Mouse (Mus musculus): Measurements from ENCODE around the gene Pknox2. TPM values are rescaled to one million over a fixed set of nuclear protein-coding genes. Genes with fewer than 3 reads are reported as not detected.

The Pknox2 gene
- polyA plus RNA-seq, 1 experiment, result 32.2 TPM

DNA sequence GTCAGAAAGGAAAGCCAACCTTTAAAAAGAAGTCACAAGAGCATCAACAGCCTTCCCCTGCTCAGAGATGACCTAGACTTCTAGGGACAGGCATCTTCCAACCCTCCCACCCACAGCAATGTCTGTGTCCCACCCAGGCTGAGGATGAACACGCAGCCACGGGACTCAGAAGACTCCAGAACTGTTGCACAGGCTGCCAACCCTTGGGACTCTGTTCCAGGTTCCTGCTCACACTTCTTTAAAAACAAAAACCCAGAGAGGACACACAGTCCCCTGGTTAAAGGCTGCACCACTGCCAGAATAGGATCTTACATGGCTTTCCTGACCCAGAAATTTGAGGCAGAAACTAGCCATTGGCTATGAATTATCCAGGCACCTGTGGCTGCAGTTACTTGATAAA, 21.0 kb downstream of the Pknox2 start:
- Histone ChIP-seq H3K4me1 (ENCODE audit: control insufficient read depth, insufficient read depth, low read length) (peaks cover 7% of the 10 kb centered on the region; the same call in 1 of the 2 replicates), H3K4me3 (replicated peaks; ENCODE audit: extremely low read depth, low read depth, low read length) (no peak overlapping the region)
- DNase-seq, result no peak
- TF ChIP-seq POLR2A (IDR thresholded peaks at IDR 0.05; ENCODE audit: borderline replicate concordance, extremely low read depth, low read depth, low read length) (no peak), CTCF (IDR thresholded peaks at IDR 0.05; ENCODE audit: insufficient read depth, low read length) (no peak)
- WGBS, result 74% methylated on average over 2 of the region's 2 CpGs

DNA sequence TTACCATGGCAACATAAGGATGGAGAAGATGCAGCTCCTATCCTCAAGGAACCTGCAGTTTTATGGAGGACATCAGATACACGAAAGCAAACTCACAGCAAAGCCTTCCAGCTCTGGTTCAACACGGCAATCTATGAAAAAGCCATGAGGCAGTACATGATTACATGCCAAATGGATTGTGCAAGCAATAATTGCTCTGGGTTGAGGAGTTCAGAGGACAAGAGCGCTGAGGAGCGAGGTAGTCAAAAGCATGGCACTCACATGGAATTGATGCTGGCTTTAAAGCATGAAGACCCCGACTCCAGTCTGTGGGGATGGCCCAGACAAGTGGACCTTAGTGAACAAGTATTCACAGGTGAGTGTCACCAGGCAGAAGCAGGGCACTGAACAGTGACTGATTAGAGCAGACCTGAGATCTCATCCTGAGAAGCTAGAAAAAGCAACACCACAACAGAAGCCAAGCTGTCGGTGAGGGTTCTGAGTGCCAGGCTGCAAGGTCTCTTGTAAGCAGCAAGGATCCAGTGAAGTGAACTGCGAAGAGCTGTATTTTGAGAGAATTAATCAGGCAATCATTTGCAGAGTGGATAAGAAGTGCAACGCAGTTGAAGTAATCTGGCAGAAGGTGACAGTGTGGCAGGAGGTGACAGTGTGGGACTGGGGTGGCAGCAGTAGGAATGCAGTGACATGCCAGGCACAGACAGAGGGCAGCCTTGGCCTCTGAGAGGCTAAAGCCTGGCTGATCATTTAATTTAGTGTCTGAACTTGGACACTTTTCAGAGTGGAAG, 22.3 kb downstream of the Pknox2 start:
- WGBS, result 65% methylated on average over 8 of the region's 8 CpGs
- Histone ChIP-seq H3K4me3 (replicated peaks; ENCODE audit: extremely low read depth, low read depth, low read length) (no peak overlapping the region), H3K4me1 (ENCODE audit: control insufficient read depth, insufficient read depth, low read length) (peaks cover 7% of the 10 kb centered on the region; the same call in 1 of the 2 replicates)
- peak; percentile 42 for TF ChIP-seq CTCF (IDR thresholded peaks at IDR 0.05; ENCODE audit: insufficient read depth, low read length)
- TF ChIP-seq POLR2A (IDR thresholded peaks at IDR 0.05; ENCODE audit: borderline replicate concordance, extremely low read depth, low read depth, low read length), result no peak
- no peak for DNase-seq

DNA sequence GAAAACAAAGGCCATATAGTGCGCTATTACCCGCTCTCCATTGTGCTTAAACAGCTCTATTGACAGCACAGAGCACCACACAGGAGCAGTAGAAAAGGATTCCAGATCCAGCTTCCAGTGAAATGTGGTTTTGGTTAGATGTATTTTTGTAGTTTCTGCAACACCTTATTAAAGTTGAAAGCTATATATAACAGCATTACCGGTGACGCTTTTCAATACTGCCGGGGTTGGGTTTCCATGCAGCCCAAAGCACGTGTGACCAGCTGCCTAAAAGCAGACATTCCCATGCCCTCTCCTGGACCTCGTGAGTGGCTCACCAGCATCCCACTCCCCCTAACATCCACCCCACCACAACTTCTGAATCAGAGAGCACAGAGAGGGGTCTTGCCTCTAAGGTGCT, 23.8 kb downstream of the Pknox2 start:
- no peak overlapping the region for H3K4me3 ChIP-seq (replicated peaks; ENCODE audit: extremely low read depth, low read depth, low read length)
- DNase-seq, result no peak
- peaks cover 7% of the 10 kb centered on the region; the same call in 1 of the 2 replicates for H3K4me1 ChIP-seq (ENCODE audit: control insufficient read depth, insufficient read depth, low read length)
- TF ChIP-seq CTCF (IDR thresholded peaks at IDR 0.05; ENCODE audit: insufficient read depth, low read length) (no peak), POLR2A (IDR thresholded peaks at IDR 0.05; ENCODE audit: borderline replicate concordance, extremely low read depth, low read depth, low read length) (no peak)
- 82% methylated on average over 7 of the region's 7 CpGs for WGBS

DNA sequence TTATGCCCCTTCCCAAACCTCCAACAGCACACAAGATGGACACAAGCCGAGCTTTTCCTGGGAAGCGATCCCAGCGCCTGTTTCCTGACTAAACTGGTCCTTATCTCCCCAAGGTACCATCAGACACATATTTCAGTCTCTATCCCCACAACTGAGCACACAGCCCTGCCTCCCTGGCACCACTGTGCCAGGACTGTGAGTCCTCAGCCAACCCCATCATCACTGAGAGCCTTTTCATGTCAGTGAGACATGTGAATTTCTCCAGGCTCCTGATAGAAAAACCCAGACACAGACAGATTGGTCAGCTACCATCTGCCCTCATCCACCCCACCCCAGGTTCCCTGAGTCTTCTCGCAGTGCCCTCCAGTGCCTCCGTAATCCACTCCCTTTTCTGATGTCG, 24.2 kb downstream of the Pknox2 start:
- no peak for DNase-seq
- WGBS, result 81% methylated on average over 6 of the region's 6 CpGs

DNA sequence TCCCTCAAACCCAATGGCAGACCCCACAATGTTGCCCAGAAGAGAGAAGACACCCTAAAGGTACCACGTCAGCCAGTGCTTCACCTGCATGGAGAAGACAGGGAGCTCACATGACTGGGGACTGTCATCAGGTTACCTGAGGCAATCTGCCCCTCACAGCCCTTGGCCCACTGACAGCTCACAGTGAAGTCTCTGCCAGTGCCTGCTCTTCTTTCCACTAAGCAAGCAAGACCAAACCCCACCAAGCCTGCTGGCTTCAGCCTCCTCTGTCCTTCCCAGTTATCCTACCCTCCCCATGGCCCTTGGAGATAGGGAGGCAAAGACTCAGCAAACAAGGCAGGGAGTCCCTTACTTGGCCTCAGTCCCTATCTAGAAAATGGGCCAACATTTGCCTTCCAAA, 24.8 kb downstream of the Pknox2 start:
- 79% methylated on average over 1 of the region's 1 CpGs for WGBS
- peaks cover 7% of the 10 kb centered on the region; the same call in 1 of the 2 replicates for H3K4me1 ChIP-seq (ENCODE audit: control insufficient read depth, insufficient read depth, low read length)
- no peak overlapping the region for H3K4me3 ChIP-seq (replicated peaks; ENCODE audit: extremely low read depth, low read depth, low read length)
- DNase-seq, result no peak
- TF ChIP-seq POLR2A (IDR thresholded peaks at IDR 0.05; ENCODE audit: borderline replicate concordance, extremely low read depth, low read depth, low read length) (no peak), CTCF (IDR thresholded peaks at IDR 0.05; ENCODE audit: insufficient read depth, low read length) (no peak)

More for the DNA sequence above, 24.2 kb downstream of the Pknox2 start:
- Histone ChIP-seq H3K4me1 (ENCODE audit: control insufficient read depth, insufficient read depth, low read length) (peaks cover 7% of the 10 kb centered on the region; the same call in 1 of the 2 replicates), H3K4me3 (replicated peaks; ENCODE audit: extremely low read depth, low read depth, low read length) (no peak overlapping the region)
- TF ChIP-seq POLR2A (IDR thresholded peaks at IDR 0.05; ENCODE audit: borderline replicate concordance, extremely low read depth, low read depth, low read length) (no peak), CTCF (IDR thresholded peaks at IDR 0.05; ENCODE audit: insufficient read depth, low read length) (no peak)

DNA sequence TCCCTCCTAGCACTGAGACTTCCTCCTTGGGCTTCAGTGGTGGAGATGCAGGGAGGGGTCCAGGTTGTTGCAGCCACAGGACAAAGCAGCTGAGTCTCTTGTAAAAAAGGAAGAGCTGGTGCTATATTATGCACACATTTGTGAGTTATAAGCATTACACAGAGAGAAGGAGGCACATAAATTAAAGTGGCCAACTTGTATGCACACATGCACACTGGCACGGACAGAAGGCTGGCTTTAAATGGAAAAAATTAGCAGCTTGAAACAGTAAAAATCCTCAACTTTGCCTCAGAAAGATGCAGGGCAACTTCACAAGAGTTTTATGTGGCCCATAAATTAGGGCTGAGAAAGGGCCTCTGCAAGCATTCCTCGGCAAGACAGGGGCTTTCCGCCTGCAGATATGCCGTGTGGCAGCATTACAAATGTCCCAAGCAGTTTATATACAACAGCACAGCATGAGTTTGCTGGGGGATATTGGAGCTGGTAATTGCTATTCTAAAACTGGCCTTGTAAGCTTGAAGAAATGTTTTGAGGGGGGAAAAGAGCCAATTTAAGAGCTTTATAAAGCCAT, 25.4 kb downstream of the Pknox2 start:
- WGBS, result 67% methylated on average over 4 of the region's 4 CpGs
- Histone ChIP-seq H3K4me1 (ENCODE audit: control insufficient read depth, insufficient read depth, low read length) (peaks cover 5% of the 10 kb centered on the region; the same call in 1 of the 2 replicates), H3K4me3 (replicated peaks; ENCODE audit: extremely low read depth, low read depth, low read length) (no peak overlapping the region)
- no peak for DNase-seq
- no peak for TF ChIP-seq POLR2A (IDR thresholded peaks at IDR 0.05; ENCODE audit: borderline replicate concordance, extremely low read depth, low read depth, low read length)
- TF ChIP-seq CTCF (IDR thresholded peaks at IDR 0.05; ENCODE audit: insufficient read depth, low read length), result no peak

DNA sequence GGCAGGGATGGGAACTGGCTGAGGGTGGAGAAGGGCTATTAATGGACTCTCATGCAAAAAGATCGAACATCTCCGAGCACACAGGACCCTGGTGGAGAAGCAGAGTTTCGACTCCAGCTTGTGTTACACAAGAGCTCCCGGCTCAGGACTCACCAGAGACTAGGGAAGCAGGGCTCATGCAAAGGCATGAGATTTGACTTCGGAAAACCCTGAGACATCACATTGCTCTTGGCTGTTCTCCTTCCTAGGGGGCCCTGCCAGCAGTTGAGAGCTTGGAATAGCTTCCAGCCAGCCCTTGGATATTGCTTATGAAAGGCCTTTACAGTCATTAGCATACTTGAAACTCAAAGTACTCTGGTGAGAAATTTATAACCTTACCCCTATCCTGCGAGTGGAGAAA, 26.4 kb downstream of the Pknox2 start:
- WGBS, result 68% methylated on average over 6 of the region's 6 CpGs
- DNase-seq, result no peak
- no peak overlapping the region for H3K4me3 ChIP-seq (replicated peaks; ENCODE audit: extremely low read depth, low read depth, low read length)
- no peak for TF ChIP-seq CTCF (IDR thresholded peaks at IDR 0.05; ENCODE audit: insufficient read depth, low read length)
- TF ChIP-seq POLR2A (IDR thresholded peaks at IDR 0.05; ENCODE audit: borderline replicate concordance, extremely low read depth, low read depth, low read length), result no peak
- H3K4me1 ChIP-seq (ENCODE audit: control insufficient read depth, insufficient read depth, low read length), result peaks cover 5% of the 10 kb centered on the region; the same call in 1 of the 2 replicates

DNA sequence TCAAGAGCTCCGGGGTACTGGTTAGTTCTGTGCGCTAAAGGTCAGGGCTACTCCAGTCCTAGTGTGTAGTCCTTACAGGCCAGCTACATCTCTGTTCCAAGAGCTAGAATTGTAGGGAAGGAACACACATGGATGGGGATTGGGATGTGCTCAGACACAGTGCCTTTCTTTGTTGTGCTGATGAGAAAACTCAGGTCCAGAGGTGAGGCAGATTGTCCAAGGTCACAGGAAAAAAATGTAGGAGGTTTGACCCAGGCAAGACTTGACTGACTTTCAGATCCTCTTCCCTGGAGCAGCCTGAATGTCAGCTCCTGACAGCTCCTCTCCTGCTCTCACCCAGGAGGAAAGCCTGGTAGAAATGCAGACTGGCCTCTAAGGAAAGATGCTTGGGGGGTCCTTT, 29.7 kb downstream of the Pknox2 start:
- no peak overlapping the region for H3K4me3 ChIP-seq (replicated peaks; ENCODE audit: extremely low read depth, low read depth, low read length)
- DNase-seq, result no peak
- peaks cover 2% of the 10 kb centered on the region; the same call in 1 of the 2 replicates for H3K4me1 ChIP-seq (ENCODE audit: control insufficient read depth, insufficient read depth, low read length)
- 92% methylated on average over 2 of the region's 2 CpGs for WGBS
- no peak for TF ChIP-seq POLR2A (IDR thresholded peaks at IDR 0.05; ENCODE audit: borderline replicate concordance, extremely low read depth, low read depth, low read length)
- no peak for TF ChIP-seq CTCF (IDR thresholded peaks at IDR 0.05; ENCODE audit: insufficient read depth, low read length)

DNA sequence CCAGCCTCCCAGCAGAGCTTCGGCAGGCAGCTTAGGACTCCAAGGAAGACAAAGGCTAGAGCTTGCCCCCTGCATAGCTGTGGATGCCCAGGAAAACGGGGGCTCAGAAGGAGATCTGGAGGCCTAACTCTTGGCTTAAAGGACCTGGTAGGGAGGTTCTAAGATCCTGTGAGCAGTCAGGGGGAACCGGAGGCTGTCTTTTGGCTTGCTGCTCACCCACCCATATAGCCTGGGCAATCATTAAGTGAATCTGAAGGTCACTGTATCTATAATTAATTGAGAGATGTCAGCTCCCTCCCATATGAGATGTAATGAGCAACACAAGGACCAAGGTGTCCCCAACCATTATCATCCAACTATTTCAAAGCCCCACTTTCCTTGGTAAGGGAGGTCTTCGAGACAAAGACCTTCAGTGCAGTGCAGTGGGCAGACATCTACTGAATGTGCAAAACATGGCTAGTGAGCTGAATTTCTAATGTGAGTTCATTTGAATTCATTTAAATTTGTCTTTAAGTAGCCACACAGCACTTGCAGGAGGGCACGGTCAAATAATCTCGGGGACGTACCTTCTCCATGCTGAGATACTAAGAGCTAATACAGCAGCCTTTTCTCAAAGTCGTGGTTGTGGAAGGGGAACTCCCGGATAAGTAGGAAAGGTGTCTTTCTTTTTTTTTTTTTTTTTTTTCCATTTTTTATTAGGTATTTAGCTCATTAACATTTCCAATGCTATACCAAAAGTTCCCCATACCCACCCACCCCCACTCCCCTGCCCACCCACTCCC, 30.4 kb downstream of the Pknox2 start:
- Histone ChIP-seq H3K4me1 (ENCODE audit: control insufficient read depth, insufficient read depth, low read length) (peaks cover 2% of the 10 kb centered on the region; the same call in 1 of the 2 replicates), H3K4me3 (replicated peaks; ENCODE audit: extremely low read depth, low read depth, low read length) (no peak overlapping the region)
- TF ChIP-seq POLR2A (IDR thresholded peaks at IDR 0.05; ENCODE audit: borderline replicate concordance, extremely low read depth, low read depth, low read length) (no peak), CTCF (IDR thresholded peaks at IDR 0.05; ENCODE audit: insufficient read depth, low read length) (no peak)
- 93% methylated on average over 9 of the region's 9 CpGs for whole genome bisulfite sequencing
- no peak for DNase-seq

All from lung, adult 2 months (tissue).